Mouse (Mus musculus) liver, postnatal 0 days (tissue): ENCODE data around the gene Sdc3.

Source experiments
- CTCF ChIP-seq: sonication (generic); IDR thresholded peaks from 2 replicates; pipeline ENCODE4 v1.5.1; 2016; ENCODE audit warnings: antibody characterized with exemption, low read depth
- EP300 ChIP-seq: IDR thresholded peaks from 2 replicates; pipeline ENCODE4 v1.6.1; 2016; ENCODE audit warnings: antibody characterized with exemption, low read depth, mild to moderate bottlenecking

- TF ChIP-seq CTCF (no peak), EP300 (no peak)
These were observed 48.9 kb downstream of the Sdc3 start for GRCm38 (mm10) chr4:130841107-130841840.
